Mouse (Mus musculus): ENCODE data around the gene Rps6kb1.

The Rps6kb1 gene

DNA sequence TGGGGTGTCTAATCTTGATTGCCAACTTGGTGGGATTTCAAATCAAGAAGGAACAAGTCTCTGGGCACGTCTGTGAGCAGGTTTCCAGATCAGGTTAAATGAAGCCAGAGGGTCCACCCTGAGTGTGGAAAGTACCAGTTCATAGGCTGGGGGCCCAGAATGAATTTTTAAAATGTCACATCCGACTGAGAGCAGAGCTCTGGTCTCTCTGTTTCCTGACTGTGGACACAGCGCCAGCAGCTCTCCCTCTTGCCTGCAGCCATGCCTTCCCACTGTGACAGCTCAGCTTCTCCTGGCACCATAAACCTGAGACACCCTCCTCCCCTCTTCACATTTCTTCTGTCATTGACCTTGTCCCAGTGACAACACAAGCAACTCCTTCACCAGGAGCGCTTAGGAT lies 75.6 kb downstream of the Rps6kb1 start:
- no peak for DNase-seq (ENCODE audit: low spot score in 2 of 2)

- DNase-seq (ENCODE audit: low spot score in 2 of 2), result peak in 1 of 2 experiments; percentile 21
Observed at GRCm38 (mm10) chr11:86468345-86468744, 76.3 kb downstream of the Rps6kb1 start.

DNA sequence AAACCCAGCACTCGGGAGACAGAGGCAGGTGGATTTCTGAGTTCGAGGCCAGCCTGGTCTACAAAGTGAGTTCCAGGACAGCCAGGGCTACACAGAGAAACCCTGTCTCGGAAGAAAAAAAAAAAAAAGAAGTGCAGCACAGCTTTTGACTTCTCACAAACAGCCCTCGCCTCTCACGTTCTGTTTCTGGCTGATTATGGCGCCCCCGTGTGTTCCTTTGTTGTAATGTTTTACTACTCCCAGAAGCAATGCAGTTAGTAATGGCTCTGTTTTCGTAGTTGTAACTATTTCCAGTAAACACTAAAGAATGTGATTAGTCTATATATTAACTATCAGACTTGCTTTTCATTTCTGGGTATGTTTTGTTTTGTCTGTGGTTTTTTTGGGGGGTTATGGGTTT lies 80.3 kb downstream of the Rps6kb1 start:
- DNase-seq (ENCODE audit: low spot score in 2 of 2), result peak; percentile 50 to 74

DNA sequence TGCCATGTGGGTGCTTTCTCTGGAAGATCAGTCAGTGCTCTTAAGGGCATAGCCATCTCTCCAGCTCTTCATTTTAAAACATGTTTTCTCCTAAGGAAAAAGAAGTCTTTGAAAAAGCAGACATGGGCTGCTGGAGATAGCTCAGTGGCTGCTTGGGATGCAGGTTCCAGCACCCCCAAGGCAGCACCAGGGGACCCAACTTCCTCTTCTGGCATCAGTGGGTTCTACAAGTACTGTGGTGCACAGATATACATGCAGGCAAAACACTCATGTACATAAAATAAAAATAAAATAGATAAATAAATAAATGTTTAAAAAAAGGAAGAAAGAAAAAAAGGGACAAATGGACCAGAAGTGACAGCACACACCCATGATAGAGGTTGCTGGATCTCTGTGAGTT lies 82.0 kb downstream of the Rps6kb1 start:
- no peak for DNase-seq (ENCODE audit: low spot score in 2 of 2)

- no peak for DNase-seq (ENCODE audit: low spot score in 2 of 2)
Observed at GRCm38 (mm10) chr11:86458866-86459265, 85.7 kb downstream of the Rps6kb1 start.

- DNase-seq (ENCODE audit: low spot score in 2 of 2), result peak in 1 of 2 experiments; percentile 29
Observed at GRCm38 (mm10) chr11:86457545-86457944, 87.1 kb downstream of the Rps6kb1 start.

DNA sequence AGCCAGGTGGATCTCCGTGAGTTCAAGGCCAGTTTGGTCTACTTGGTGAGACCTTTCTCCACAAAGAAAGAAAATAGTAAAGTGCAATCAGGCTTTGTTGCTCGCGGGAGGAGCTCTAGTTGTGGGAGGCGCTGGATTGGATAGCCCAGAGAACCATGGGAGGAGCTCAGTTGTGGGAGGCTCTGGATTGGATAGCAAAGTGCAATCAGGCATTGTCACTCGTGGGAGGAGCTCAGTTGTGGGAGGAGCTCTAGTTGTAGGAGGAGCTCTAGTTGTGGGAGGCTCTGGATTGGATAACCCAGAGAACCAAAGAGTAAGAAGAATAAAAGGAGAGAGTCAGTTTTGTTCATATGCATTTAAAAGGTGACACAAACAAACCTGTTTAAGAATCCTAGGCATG lies 90.6 kb downstream of the Rps6kb1 start:
- DNase-seq (ENCODE audit: low spot score in 2 of 2), result no peak
